Mouse (Mus musculus) heart, postnatal 4 days (tissue): ENCODE data around the gene Gm4181. TPM values are rescaled to one million over a fixed set of nuclear protein-coding genes. Genes with fewer than 3 reads are reported as not detected.
"Not testable (repeated sequence)": the region's sequence is repeated elsewhere in the genome, so short reads cannot be mapped to it uniquely, and the experiment has no call there.

Experiments
- DNase-seq: peaks from one replicate; pipeline ENCODE4 v3.0.0; 2021
- total RNA-seq, 2 experiments: library from RNA; stranded (reverse); gene quantifications; 2 replicates each; pipeline ENCODE4 v1.2.3; 2021

Gene Gm4181
- not detected for total RNA-seq

DNA sequence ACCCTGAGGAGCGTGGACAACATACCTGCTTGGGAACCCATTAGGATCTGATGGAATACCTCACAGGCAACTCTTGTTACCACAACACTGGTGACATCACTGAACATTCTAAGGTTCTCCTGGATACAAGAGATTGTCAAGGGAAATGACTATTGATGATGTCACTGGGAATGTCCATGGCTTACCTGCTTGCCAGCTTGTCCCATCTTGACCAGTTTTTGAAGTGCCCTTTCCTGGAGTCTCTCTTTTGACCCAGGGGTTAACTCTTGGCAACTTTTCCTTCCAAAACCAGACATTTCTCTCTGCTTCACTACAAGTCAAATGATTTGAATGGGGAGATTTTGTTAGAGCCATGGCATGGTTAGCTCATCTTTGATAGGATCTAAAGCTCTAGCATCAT is at the start of gene Gm4181:
Gene Gm4181, minus strand, starts transcription at position 101 of the 400 bp plus-strand sequence.
- DNase-seq = not testable (repeated sequence)

DNA sequence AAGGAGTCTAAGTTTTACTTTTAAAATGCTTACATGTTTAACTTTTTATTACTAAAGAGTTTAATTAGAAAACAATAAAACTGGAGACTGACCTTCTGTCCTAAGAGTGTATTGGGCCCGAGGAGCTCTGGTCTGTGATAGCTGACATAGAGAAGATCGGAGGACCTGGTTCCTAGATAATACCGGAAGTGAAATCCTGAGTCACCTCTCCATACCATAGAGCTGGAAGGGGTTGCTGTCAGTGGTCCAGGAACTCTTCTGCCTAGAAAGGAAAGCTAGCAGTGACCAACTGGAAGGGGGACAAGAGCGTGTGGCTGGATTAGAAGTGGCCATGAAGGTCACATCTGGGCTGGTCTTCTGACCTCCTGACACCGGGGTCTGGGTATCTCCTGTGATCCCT is 41.8 kb upstream of the Gm4181 start:
- DNase-seq = no peak

DNA sequence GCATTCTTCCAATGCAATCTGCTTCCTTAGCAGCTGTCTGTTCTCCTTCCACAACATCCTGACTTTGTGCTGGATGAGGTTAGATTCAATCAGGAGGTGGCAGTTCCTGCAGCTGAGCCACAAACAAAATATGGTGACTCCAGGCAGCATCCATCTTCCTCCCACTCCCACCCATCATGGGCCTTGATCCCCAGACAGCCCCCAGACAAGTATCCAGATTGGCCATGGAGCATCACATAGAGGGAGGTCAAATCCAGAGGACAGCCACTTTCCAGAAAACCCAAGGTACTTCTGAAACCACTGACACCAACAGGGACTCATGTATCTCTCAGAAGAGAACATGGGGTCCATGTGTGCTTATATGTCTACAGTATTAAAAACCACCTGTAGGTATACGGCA is 3.0 kb downstream of the Gm4181 start:
- DNase-seq = peak; percentile 15

DNA sequence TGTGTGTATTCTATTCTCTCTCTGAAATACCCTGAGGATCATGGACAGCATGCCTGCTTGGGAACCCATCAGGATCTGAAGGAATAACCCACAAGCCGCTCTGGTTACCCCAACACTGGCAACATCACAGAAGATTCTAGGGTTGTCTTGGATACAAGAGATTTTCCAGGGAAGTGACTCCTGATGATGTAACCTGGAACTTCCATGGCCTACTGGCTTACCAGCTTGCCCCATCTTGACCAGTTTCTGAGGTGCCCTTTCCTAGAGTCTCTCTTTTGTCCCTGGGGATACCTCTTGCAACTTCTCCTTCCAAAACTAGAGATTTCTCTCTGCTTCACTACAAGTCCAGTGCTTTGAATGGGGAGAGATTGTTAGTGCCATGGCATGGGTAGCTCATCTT is 24.3 kb downstream of the Gm4181 start, which contains the start of gene Gm17078:
Gene Gm17078, minus strand, starts transcription at position 101 of the 400 bp plus-strand sequence.
- no peak for DNase-seq

DNA sequence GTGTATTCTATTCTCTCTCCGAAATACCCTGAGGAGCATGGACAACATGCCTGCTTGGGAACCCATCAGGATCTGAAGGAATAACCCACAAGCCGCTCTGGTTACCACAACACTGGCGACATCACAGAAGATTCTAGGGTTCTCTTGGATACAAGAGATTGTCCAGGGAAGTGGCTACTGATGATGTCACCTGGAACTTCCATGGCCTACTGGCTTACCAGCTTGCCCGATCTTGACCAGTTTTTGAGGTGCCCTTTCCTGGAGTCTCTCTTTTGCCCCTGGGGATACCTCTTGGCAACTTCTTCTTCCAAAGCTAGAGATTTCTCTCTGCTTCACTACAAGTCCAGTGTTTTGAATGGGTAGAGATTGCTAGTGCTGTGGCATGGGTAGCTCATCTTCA is 43.4 kb downstream of the Gm4181 start, which contains the start of gene Gm17174:
Gene Gm17174, minus strand, starts transcription at position 101 of the 400 bp plus-strand sequence.
- not testable (repeated sequence) for DNase-seq

Other genes with a start within 250 kb of the Gm4181 start
- gene Vmn2r88, start 224.8 kb downstream of the Gm4181 start, total RNA-seq = not detected
- not detected for gene Vmn2r89, start 183.8 kb downstream of the Gm4181 start, total RNA-seq
- not detected for gene Gm5622, start 82.9 kb downstream of the Gm4181 start, total RNA-seq
- gene Gm17175, start 61.6 kb downstream of the Gm4181 start, total RNA-seq = not detected
- not detected for gene Gm17174, start 43.5 kb downstream of the Gm4181 start, total RNA-seq
- gene Gm17078, start 24.4 kb downstream of the Gm4181 start, total RNA-seq = not detected
- not detected for gene Gm17079, start 59.8 kb upstream of the Gm4181 start, total RNA-seq
- gene Gm5800, start 81.5 kb upstream of the Gm4181 start, total RNA-seq = not detected
- gene Ang4, start 137.9 kb upstream of the Gm4181 start, total RNA-seq = not detected
- not detected for gene AY358078, start 164.4 kb upstream of the Gm4181 start, total RNA-seq
- gene Ear6, start 218.0 kb upstream of the Gm4181 start, total RNA-seq = not detected
- gene Mettl17, start 249.2 kb upstream of the Gm4181 start, total RNA-seq = 10 to 100 TPM; 17.9 to 25.7 TPM